Mouse (Mus musculus) forebrain, embryonic 15.5 days (tissue): ENCODE data around the gene Hgd. TPM values are rescaled to one million over a fixed set of nuclear protein-coding genes. Genes with fewer than 3 reads are reported as not detected.

Experiments used
- ATAC-seq: fragments of 200-750 bp; cut with Nextera tagmentation; replicated peaks from 2 replicates; pipeline ENCODE4 v1.8.0; 2017; ENCODE audit warnings: mild to moderate bottlenecking, moderate TSS enrichment, moderate library complexity
- H3K27ac ChIP-seq: fragments of 300-500 bp; sonication (generic); replicated peaks from 2 replicates; pipeline ENCODE4 v1.5.1; 2015; ENCODE audit warnings: mild to moderate bottlenecking, inconsistent platforms
- H3K27me3 ChIP-seq: fragments of 300-500 bp; sonication (generic); 2 replicates; pipeline ENCODE4 v1.6.1; 2015; ENCODE audit warnings: inconsistent platforms
- H3K36me3 ChIP-seq: fragments of 300-500 bp; sonication (generic); 2 replicates; pipeline ENCODE4 v1.6.1; 2015; ENCODE audit warnings: mild to moderate bottlenecking, inconsistent platforms
- H3K4me1 ChIP-seq: fragments of 300-500 bp; sonication (generic); 2 replicates; pipeline ENCODE4 v1.6.1; 2015; ENCODE audit warnings: inconsistent platforms
- H3K4me2 ChIP-seq: fragments of 300-500 bp; sonication (generic); replicated peaks from 2 replicates; pipeline ENCODE4 v1.6.1; 2015; ENCODE audit warnings: mild to moderate bottlenecking, inconsistent platforms
- H3K4me3 ChIP-seq: fragments of 300-500 bp; sonication (generic); 2 replicates; pipeline ENCODE4 v1.5.1; 2015; ENCODE audit warnings: mild to moderate bottlenecking, inconsistent platforms
- H3K9ac ChIP-seq: fragments of 300-500 bp; sonication (generic); replicated peaks from 2 replicates; pipeline ENCODE4 v1.6.1; 2015; ENCODE audit warnings: mild to moderate bottlenecking, inconsistent platforms
- H3K9me3 ChIP-seq: fragments of 300-500 bp; sonication (generic); 2 replicates; pipeline ENCODE4 v1.6.1; 2016; ENCODE audit warnings: inconsistent platforms
- WGBS: fragments of 180-500 bp; shearing (Covaris S2); methylation state at CpG from one replicate; pipeline ENCODE4 v1.1.7; 2015; ENCODE audit warnings: mixed read lengths; 5-methylcytosine and 5-hydroxymethylcytosine counted together
- polyA plus RNA-seq: library from polyadenylated mRNA; unstranded; fragments of >200 nt; fragmentation: Nextera tagmentation; extraction: Ambion mirVana; gene quantifications from 2 replicates; pipeline ENCODE4 v1.2.1, GENCODE M21; 2015

Hgd gene
- 0.24 TPM in 1 of 2 replicates, not detected in the other for polyA plus RNA-seq

DNA sequence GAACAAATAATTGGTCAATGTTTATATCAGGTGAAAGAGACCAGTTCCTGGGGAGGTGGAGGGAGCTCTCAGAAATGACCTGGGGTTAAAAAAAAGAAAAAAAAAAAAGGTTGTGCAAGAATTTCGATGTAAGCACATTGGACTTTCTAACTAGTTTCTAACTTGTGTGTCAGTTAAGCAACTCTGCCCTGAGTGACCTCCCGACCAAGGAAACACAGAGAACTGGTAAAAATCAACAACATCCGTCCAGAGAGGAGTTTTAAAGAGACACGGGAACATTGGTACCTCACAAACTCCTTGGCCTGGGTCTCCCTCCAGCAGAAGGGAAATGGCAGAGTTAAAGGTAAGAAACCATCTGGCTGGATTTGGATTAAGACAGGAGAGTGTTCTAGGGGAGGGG lies at the start of gene Hgd:
Gene Hgd (plus strand): TSS at position 160 of the 400 bp plus-strand sequence.
- Histone ChIP-seq H3K4me3 (no peak within 1 kb of the TSS), H3K9ac (no peak within 1 kb of the TSS), H3K4me2 (no peak within 1 kb of the TSS), H3K27me3 (no peaks in the 10 kb centered on the region), H3K36me3 (no peaks in the 10 kb centered on the region), H3K9me3 (no peaks in the 10 kb centered on the region), H3K27ac (no peak within 1 kb of the TSS), H3K4me1 (peaks cover 20% of the 10 kb centered on the region)
- ATAC-seq, result no peak
- WGBS, result 83% methylated on average over 4 of the region's 4 CpGs

DNA sequence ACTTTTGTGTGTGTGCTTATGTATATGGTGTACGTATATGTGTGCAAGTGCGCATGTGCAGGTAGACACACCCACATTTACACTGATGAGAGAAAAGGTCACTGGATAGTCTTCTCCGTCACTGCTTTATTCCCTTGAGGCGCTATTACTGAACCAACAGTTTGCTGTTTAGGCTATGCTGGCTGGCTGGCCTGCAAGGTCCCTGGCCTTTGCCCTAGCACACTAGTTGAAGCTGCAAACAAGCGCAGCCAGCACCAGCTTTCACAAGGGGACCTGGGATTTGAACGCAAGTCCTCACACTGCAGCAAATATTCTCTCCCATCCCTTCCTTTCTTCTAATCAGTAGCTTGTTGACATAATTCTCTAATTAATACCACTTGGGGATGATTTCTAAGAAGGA lies 49.8 kb upstream of the Hgd start:
- Histone ChIP-seq H3K4me1 (no peaks in the 10 kb centered on the region), H3K4me2 (no peak overlapping the region), H3K4me3 (no peak overlapping the region), H3K27me3 (no peaks in the 10 kb centered on the region), H3K9ac (no peak overlapping the region), H3K27ac (no peak overlapping the region), H3K36me3 (peaks cover 7% of the 10 kb centered on the region; the same call in 1 of the 2 replicates), H3K9me3 (no peaks in the 10 kb centered on the region)
- WGBS, result 95% methylated on average over 6 of the region's 6 CpGs
- ATAC-seq, result no peak; the same call in 1 of the 2 replicates

DNA sequence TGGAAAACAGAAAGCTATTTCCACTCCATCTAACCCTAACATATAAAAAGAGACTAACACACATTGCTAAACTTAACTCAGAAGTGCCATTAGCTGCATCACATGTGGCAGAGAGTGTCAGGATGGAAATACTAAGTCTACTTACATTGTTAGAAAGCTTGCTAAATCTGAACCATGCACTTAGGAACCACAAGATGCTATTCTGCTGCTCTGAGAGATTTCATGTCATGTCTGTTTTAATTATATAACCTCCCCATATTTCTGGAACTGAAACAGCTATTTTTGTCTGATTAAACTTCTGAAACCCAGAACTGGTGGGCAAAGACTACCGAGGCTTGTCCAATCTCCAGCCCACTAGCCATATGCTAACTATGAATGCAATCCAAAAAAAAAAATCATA lies 47.9 kb upstream of the Hgd start:
- Histone ChIP-seq H3K36me3 (peaks cover 12% of the 10 kb centered on the region), H3K4me2 (no peak overlapping the region), H3K9ac (no peak overlapping the region), H3K27me3 (no peaks in the 10 kb centered on the region), H3K27ac (no peak overlapping the region), H3K4me1 (0 out of 2 replicates have a peak, but pooled peaks cover 2% of the 10 kb centered on the region), H3K9me3 (no peaks in the 10 kb centered on the region), H3K4me3 (no peak overlapping the region)
- WGBS, result 79% methylated on average over 1 of the region's 1 CpGs
- no peak for ATAC-seq

DNA sequence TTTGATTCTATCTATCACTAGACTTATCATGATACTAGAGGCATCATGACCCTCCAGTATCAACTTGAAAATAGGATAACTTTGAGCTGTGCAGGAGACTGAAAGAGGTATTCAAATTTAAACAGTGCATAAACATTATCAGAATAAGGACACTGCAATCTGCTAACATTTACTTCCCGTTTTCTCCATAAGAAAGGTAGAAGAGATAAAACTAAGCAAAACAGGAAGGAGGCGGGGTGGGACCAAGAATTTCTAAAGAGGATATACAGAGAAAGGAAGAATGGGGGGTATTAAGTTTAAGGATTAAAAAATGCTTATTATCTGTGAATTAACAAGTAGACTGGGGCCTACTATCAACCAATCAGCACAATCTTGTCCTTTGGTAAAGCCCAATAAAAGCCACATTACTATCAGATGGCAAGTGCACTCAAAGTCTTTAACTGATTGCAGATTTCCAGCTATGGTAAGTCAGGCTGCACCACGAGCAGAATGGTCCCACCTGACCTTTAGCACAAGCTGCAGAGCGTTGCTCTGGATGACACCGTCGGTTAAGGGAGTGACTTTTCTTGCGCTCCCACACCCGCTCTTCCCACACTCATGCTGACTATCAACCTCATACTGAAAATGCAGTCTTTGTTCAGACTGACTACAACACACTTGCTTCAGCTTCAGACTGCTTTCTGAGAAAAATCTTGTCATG lies 46.4 kb upstream of the Hgd start:
- peaks cover 12% of the 10 kb centered on the region for H3K4me1 ChIP-seq
- H3K27me3 ChIP-seq, result no peaks in the 10 kb centered on the region
- H3K4me2 ChIP-seq, result no peak overlapping the region
- peaks cover 12% of the 10 kb centered on the region for H3K36me3 ChIP-seq
- H3K9me3 ChIP-seq, result no peaks in the 10 kb centered on the region
- no peak for ATAC-seq
- no peak overlapping the region for H3K27ac ChIP-seq
- H3K9ac ChIP-seq, result no peak overlapping the region
- 93% methylated on average over 8 of the region's 8 CpGs for WGBS
- no peak overlapping the region for H3K4me3 ChIP-seq

DNA sequence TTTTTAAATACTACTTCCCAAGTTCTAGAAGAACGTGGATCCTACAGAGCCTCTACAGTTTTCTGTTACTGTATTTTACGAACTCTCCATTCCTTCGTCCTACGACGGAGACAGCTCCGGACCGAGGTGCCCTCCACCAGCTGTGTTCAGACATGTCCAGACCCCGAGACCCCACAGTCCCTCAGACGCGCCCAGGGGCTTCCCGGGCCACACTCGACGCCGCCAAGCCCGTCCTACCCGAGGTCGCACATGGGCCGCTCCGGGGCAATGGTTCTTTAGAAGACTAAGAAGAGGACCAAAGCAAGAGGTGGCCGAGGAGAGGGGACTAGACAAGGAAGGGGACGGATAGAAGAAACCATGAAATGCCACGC lies 40.7 kb upstream of the Hgd start:
- under 1% methylated on average over 22 of the region's 22 CpGs for WGBS
- peak overlapping the region; percentile 79 for H3K4me3 ChIP-seq
- H3K36me3 ChIP-seq, result peaks cover 6% of the 10 kb centered on the region

DNA sequence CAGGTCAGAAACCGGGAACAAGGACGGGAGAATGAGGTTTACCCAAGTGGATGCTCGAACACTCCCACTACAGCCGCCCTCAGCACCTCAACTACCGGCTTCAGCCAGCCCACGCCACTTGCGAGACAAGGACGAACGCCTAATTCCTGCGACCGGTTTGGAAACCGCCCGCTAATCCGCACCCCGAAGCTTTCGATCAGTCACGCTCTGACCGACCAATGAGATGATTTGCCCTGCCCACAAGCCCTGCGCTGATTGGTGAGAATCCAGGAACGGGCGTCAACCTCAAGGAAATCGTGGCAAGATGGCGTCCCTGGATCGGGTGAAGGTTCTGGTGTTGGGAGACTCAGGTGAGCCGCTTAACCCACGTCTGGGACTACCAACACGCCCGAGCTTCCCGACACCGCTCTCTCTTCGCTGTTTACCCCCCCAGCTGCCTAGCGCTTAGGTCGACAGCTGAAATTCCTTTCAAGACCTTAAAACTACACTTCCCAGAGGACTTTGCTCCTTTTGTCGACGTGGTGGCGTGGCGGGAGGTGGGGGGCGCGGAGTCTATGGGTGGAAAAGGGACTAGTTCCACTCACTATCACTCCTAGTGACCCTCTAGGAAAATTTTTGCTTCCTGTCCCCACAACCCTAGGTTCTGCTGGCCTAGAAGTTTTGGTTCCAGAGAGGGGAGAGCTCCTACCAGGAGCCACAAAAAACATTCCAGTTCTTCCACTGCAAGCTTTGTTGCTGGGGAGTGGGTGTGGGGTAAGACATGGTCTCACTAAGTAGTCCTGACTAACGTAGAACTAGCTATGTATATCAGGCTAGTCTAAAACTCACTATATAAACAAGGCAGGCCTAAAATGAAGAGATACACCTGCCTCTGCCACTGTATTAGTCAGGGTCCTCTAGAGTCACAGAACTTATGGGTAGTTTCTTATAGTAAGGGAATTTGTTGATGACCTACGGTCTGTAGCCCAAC lies 40.1 kb upstream of the Hgd start, which contains the start of the genes Gtf2e1 and Rabl3:
Gene Gtf2e1 (minus strand): TSS at position 179 of the 970 bp plus-strand sequence.
Gene Rabl3 (plus strand): TSS at position 275 of the 970 bp plus-strand sequence.
- H3K27me3 ChIP-seq, result no peaks in the 10 kb centered on the region
- H3K27ac ChIP-seq, result peak within 1 kb of the TSS; percentile 92
- peak within 1 kb of the TSS; percentile 78 for H3K4me2 ChIP-seq
- peaks cover 6% of the 10 kb centered on the region for H3K36me3 ChIP-seq
- 2% methylated on average over 41 of the region's 41 CpGs for WGBS
- no peaks in the 10 kb centered on the region for H3K9me3 ChIP-seq
- peak within 1 kb of the TSS; percentile 90 for H3K9ac ChIP-seq
- peaks cover 27% of the 10 kb centered on the region for H3K4me1 ChIP-seq
- ATAC-seq, result peak; percentile 100
- peak within 1 kb of the TSS; percentile 79 for H3K4me3 ChIP-seq

More for the DNA sequence above, 40.7 kb upstream of the Hgd start:
- peak; percentile 66 for ATAC-seq
- H3K9ac ChIP-seq, result peak overlapping the region; percentile 90
- H3K27ac ChIP-seq, result peak overlapping the region; percentile 79
- H3K4me1 ChIP-seq, result peaks cover 27% of the 10 kb centered on the region
- H3K27me3 ChIP-seq, result no peaks in the 10 kb centered on the region
- peak overlapping the region; percentile 78 for H3K4me2 ChIP-seq
- no peaks in the 10 kb centered on the region for H3K9me3 ChIP-seq

DNA sequence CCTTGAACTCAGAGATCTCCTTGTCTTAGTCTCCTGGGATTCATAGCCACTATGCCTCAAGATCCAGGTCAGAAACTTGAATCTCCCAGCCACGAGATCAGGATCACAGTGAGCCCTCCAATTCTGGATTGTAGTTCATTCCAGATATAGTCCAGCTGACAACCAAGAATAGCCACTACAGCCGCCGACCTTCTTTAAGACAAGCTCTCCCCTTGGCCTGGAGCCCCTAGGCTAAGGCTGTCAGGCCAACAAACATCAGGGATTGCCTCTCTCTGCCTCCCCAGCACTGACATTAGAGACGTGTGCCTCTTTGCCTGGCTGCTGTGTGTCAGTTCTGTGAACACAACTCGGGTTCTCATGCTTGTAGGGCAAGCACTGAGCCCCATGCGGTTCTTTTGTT lies 39.2 kb upstream of the Hgd start:
- Histone ChIP-seq H3K9me3 (no peaks in the 10 kb centered on the region), H3K4me1 (peaks cover 27% of the 10 kb centered on the region), H3K36me3 (no peaks in the 10 kb centered on the region), H3K27me3 (no peaks in the 10 kb centered on the region), H3K9ac (0 out of 2 replicates have a peak overlapping the region, but pooled peaks have one; percentile 90), H3K4me3 (peak overlapping the region; percentile 79; the same call in 1 of the 2 replicates), H3K27ac (no peak overlapping the region), H3K4me2 (peak overlapping the region; percentile 69)
- no peak for ATAC-seq
- WGBS, result 83% methylated on average over 6 of the region's 6 CpGs

DNA sequence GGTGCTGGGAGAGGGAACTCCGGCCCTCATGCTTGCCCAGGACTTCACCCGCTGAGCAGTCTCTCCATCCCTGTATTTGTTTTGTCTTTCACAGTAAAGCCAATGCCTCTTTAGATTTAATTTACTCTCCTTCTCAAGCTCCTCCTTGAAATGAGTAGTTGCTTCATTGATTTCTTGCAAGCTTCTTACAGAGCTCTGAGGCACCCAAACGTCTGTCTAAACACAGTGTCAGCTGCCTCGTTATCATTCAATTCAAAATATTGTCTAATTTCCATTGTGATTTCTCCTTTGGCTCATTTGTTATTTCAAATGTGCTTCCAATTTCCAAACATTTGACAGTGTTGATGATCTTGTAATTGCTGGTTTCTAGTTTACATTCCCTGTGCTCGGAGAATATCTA lies 33.6 kb upstream of the Hgd start:
- H3K4me1 ChIP-seq, result peaks cover 6% of the 10 kb centered on the region
- 0 out of 2 replicates have a peak, but pooled peaks have one; percentile 43 for ATAC-seq
- 0 out of 2 replicates have a peak overlapping the region, but pooled peaks have one; percentile 34 for H3K27ac ChIP-seq
- H3K36me3 ChIP-seq, result no peaks in the 10 kb centered on the region
- no peak overlapping the region for H3K9ac ChIP-seq
- no peak overlapping the region for H3K4me3 ChIP-seq
- H3K9me3 ChIP-seq, result no peaks in the 10 kb centered on the region
- no peak overlapping the region for H3K4me2 ChIP-seq
- WGBS, result 24% methylated on average over 5 of the region's 5 CpGs
- no peaks in the 10 kb centered on the region for H3K27me3 ChIP-seq

DNA sequence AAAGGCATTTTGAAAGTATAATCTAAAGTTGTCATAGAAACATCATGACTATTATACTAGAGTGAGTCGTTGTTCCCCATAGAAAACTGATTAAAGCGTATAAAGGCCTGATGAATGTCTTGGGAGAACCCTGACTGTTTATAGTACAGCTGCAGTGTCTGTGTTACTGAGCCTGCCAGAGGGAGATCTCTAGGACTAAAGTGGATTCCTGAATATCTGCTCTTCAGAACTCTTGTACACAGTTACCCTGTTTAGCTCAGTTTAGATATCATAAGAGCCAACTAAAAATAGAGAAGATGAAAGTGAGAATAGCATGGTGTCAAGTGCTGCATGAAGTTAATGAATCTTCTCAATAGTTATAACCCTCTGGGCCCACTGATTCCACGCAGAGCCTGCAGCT lies 29.7 kb upstream of the Hgd start:
- no peaks in the 10 kb centered on the region for H3K36me3 ChIP-seq
- peaks cover 6% of the 10 kb centered on the region for H3K4me1 ChIP-seq
- no peak overlapping the region for H3K9ac ChIP-seq
- no peak for ATAC-seq
- H3K9me3 ChIP-seq, result no peaks in the 10 kb centered on the region
- no peak overlapping the region for H3K27ac ChIP-seq
- no peak overlapping the region for H3K4me2 ChIP-seq
- WGBS, result 70% methylated on average over 3 of the region's 3 CpGs
- H3K4me3 ChIP-seq, result no peak overlapping the region
- no peaks in the 10 kb centered on the region for H3K27me3 ChIP-seq

DNA sequence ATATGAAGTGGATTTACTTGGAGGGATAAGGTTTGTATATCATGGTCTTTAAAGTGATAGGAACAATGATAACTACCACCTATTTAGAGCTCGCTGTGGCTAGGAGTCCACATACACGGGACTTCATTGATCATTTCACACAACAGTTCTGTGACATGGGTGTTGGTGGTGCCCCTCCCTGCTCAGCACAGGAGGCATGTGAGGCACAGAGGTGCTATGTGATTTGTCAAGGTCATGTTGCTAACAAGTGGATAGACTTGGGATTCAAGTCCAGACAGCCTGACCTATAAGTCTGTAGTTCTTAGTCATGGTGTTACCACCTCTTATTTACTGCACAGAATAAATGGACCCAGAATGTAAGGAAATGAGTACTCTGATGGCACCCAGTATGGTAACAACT lies 29.0 kb upstream of the Hgd start:
- no peak for ATAC-seq
- WGBS, result 96% methylated on average over 2 of the region's 2 CpGs
- Histone ChIP-seq H3K4me1 (peaks cover 4% of the 10 kb centered on the region), H3K9ac (no peak overlapping the region), H3K27me3 (no peaks in the 10 kb centered on the region), H3K4me3 (no peak overlapping the region), H3K27ac (no peak overlapping the region), H3K9me3 (no peaks in the 10 kb centered on the region), H3K4me2 (no peak overlapping the region), H3K36me3 (no peaks in the 10 kb centered on the region)

DNA sequence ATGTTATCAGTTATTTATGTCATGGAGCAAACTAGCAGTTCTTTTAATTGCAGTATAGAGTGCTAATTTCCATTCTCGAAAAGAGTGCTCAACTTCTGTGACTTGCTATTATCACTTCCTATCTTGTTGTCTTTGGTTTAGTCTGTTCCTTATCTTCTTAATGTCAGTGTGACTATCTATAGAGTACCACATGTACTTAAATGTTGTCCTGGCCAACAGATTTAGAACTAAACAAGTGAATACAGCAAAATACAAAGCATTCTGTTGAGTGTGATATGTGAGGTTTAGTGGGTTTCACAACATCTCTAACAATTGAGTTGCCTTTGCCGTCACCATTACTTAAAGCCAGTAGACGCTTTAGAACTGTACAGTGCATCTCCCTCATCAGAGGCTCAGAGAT lies 27.1 kb upstream of the Hgd start:
- no peaks in the 10 kb centered on the region for H3K4me1 ChIP-seq
- no peak overlapping the region for H3K4me3 ChIP-seq
- 93% methylated on average over 3 of the region's 3 CpGs for WGBS
- peaks cover 5% of the 10 kb centered on the region for H3K36me3 ChIP-seq
- no peaks in the 10 kb centered on the region for H3K27me3 ChIP-seq
- no peak overlapping the region for H3K9ac ChIP-seq
- H3K9me3 ChIP-seq, result no peaks in the 10 kb centered on the region
- H3K27ac ChIP-seq, result no peak overlapping the region
- H3K4me2 ChIP-seq, result no peak overlapping the region
- no peak for ATAC-seq

DNA sequence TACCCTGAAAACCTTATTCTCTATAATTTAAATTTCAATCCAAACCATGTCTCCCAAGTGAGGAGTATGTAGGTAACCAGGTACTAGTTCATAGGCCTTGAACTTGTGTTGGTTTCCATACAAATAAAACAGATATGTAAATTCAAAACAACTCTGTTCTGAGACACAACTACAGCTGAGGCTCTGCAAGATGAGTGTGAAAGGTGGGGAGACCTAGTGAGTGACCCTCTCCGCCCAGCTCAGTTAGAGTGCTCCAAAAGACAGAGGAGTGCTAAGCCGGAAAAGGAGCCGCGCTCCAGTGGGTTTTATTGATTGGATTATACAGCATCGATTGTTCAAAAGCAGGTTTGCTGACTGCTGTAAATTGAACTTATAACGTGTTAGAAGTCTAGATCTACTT lies 17.5 kb upstream of the Hgd start:
- ATAC-seq, result no peak

More for the DNA sequence above, 17.5 kb upstream of the Hgd start:
- Histone ChIP-seq H3K27ac (no peak overlapping the region), H3K27me3 (no peaks in the 10 kb centered on the region), H3K9ac (no peak overlapping the region), H3K4me2 (no peak overlapping the region), H3K4me1 (peaks cover 15% of the 10 kb centered on the region), H3K9me3 (no peaks in the 10 kb centered on the region), H3K36me3 (peaks cover 11% of the 10 kb centered on the region), H3K4me3 (no peak overlapping the region)
- 53% methylated on average over 6 of the region's 6 CpGs for WGBS
